Mouse (Mus musculus) forebrain, embryonic 14.5 days (tissue): ENCODE measurements around the gene Wwc1. TPM values are rescaled to one million over a fixed set of nuclear protein-coding genes. Genes with fewer than 3 reads are reported as not detected.
"Not testable (repeated sequence)": the region's sequence is repeated elsewhere in the genome, so short reads cannot be mapped to it uniquely, and the experiment has no call there.

Experiments
- ATAC-seq: fragments of 200-750 bp; cut with Nextera tagmentation; 2 replicates; pipeline ENCODE4 v1.8.0; 2017; ENCODE audit warnings: mild to moderate bottlenecking, moderate library complexity
- DNase-seq: peaks from one replicate; pipeline ENCODE4 v3.0.0-alpha.2; 2015; ENCODE audit warnings: low spot score
- H3K27ac ChIP-seq: fragments of 300-500 bp; sonication (generic); 2 replicates; pipeline ENCODE4 v1.5.1; 2014; ENCODE audit warnings: low read depth, mild to moderate bottlenecking, control low read depth, low read length, moderate library complexity
- H3K27me3 ChIP-seq: fragments of 300-500 bp; sonication (generic); replicated peaks from 2 replicates; pipeline ENCODE4 v1.6.1; 2014; ENCODE audit warnings: low read length, control low read depth, mixed read lengths; ENCODE audit not compliant: control insufficient read depth, insufficient read depth
- H3K36me3 ChIP-seq: fragments of 300-500 bp; sonication (generic); 2 replicates; pipeline ENCODE4 v1.6.1; 2014; ENCODE audit warnings: low read length, control low read depth; ENCODE audit not compliant: control insufficient read depth, insufficient read depth
- H3K4me1 ChIP-seq: fragments of 300-500 bp; sonication (generic); 2 replicates; pipeline ENCODE4 v1.6.1; 2014; ENCODE audit warnings: antibody characterized with exemption, low read length, control low read depth; ENCODE audit not compliant: control insufficient read depth, insufficient read depth
- H3K4me2 ChIP-seq: fragments of 300-500 bp; sonication (generic); 2 replicates; pipeline ENCODE4 v1.6.1; 2014; ENCODE audit warnings: mild to moderate bottlenecking, control low read depth, low read length
- H3K4me3 ChIP-seq: fragments of 300-500 bp; sonication (generic); 2 replicates; pipeline ENCODE4 v1.5.1; 2014; ENCODE audit warnings: low read depth, low read length, control low read depth
- H3K9ac ChIP-seq: fragments of 300-500 bp; sonication (generic); 2 replicates; pipeline ENCODE4 v1.6.1; 2014; ENCODE audit warnings: mild to moderate bottlenecking, low read length, control low read depth, moderate library complexity
- H3K9me3 ChIP-seq: fragments of 300-500 bp; sonication (generic); replicated peaks from 2 replicates; pipeline ENCODE4 v1.6.1; 2016; ENCODE audit warnings: low read length, control low read depth, mixed read lengths; ENCODE audit not compliant: control insufficient read depth
- WGBS: fragments of 180-500 bp; shearing (Covaris S2); extraction: QIAGEN DNeasy Blood & Tissue Kit; methylation state at CpG from one replicate; pipeline ENCODE4 v1.1.7; 2014; 5-methylcytosine and 5-hydroxymethylcytosine counted together
- polyA plus RNA-seq: library from polyadenylated mRNA; unstranded; fragments of >200 nt; fragmentation: Nextera tagmentation; extraction: Ambion mirVana; gene quantifications from 2 replicates; pipeline ENCODE4 v1.2.1, GENCODE M21; 2014

Gene Wwc1
- polyA plus RNA-seq, 1 experiment from 2014 or later: 10.4 TPM

- Histone ChIP-seq H3K36me3 (peaks cover 31% of the 10 kb centered on the region), H3K27ac (no peak overlapping the region), H3K9ac (no peak overlapping the region), H3K4me2 (no peak overlapping the region), H3K4me3 (no peak overlapping the region), H3K9me3 (no peaks in the 10 kb centered on the region), H3K27me3 (no peaks in the 10 kb centered on the region), H3K4me1 (no peaks in the 10 kb centered on the region)
- 91% methylated on average over 9 of the region's 9 CpGs for WGBS
- ATAC-seq (no peak), DNase-seq (no peak)
Observed at GRCm38 (mm10) chr11:35844299-35844698, 136.0 kb downstream of the Wwc1 start.

- H3K4me3 ChIP-seq, H3K4me2 ChIP-seq, H3K9ac ChIP-seq, ATAC-seq, H3K27ac ChIP-seq, H3K27me3 ChIP-seq, H3K9me3 ChIP-seq, DNase-seq, H3K4me1 ChIP-seq: not testable (repeated sequence)
- WGBS: 85% methylated on average over 4 of the region's 4 CpGs
- peaks cover 33% of the 10 kb centered on the region for H3K36me3 ChIP-seq
Observed at GRCm38 (mm10) chr11:35842560-35842959, 137.8 kb downstream of the Wwc1 start.

- H3K9ac ChIP-seq: no peak overlapping the region
- 0 out of 2 replicates have a peak, but pooled peaks cover 5% of the 10 kb centered on the region for H3K4me1 ChIP-seq
- H3K4me2 ChIP-seq: no peak overlapping the region
- DNase-seq: no peak
- no peaks in the 10 kb centered on the region for H3K27me3 ChIP-seq
- WGBS: 87% methylated on average over 21 of the region's 21 CpGs
- no peak overlapping the region for H3K4me3 ChIP-seq
- no peak for ATAC-seq
- H3K27ac ChIP-seq: no peak overlapping the region
- H3K36me3 ChIP-seq: peaks cover 33% of the 10 kb centered on the region
- no peaks in the 10 kb centered on the region for H3K9me3 ChIP-seq
Observed at GRCm38 (mm10) chr11:35841738-35842325, 138.5 kb downstream of the Wwc1 start.

GRCm38 (mm10) chr11:35840806-35841205 lies 139.5 kb downstream of the Wwc1 start:
- H3K4me1 ChIP-seq, H3K27ac ChIP-seq, H3K27me3 ChIP-seq, H3K9ac ChIP-seq, H3K4me3 ChIP-seq, H3K4me2 ChIP-seq, ATAC-seq, DNase-seq, H3K9me3 ChIP-seq: not testable (repeated sequence)
- 96% methylated on average over 4 of the region's 4 CpGs for WGBS
- H3K36me3 ChIP-seq: peaks cover 33% of the 10 kb centered on the region

GRCm38 (mm10) chr11:35840282-35840681 lies 140.0 kb downstream of the Wwc1 start:
- Histone ChIP-seq H3K4me3 (no peak overlapping the region), H3K4me2 (no peak overlapping the region), H3K27me3 (no peaks in the 10 kb centered on the region), H3K9ac (no peak overlapping the region), H3K4me1 (0 out of 2 replicates have a peak, but pooled peaks cover 5% of the 10 kb centered on the region), H3K27ac (no peak overlapping the region), H3K9me3 (no peaks in the 10 kb centered on the region), H3K36me3 (peaks cover 33% of the 10 kb centered on the region)
- ATAC-seq (no peak), DNase-seq (no peak)
- 85% methylated on average over 7 of the region's 7 CpGs for WGBS

GRCm38 (mm10) chr11:35838345-35839338 lies 141.7 kb downstream of the Wwc1 start:
- no peak overlapping the region for H3K27ac ChIP-seq
- peaks cover 8% of the 10 kb centered on the region; the same call in 1 of the 2 replicates for H3K4me1 ChIP-seq
- ATAC-seq (peak; percentile 74), DNase-seq (peak; percentile 86)
- peaks cover 29% of the 10 kb centered on the region for H3K36me3 ChIP-seq
- peak overlapping the region; percentile 53 for H3K4me2 ChIP-seq
- 32% methylated on average over 28 of the region's 28 CpGs for WGBS
- no peaks in the 10 kb centered on the region for H3K9me3 ChIP-seq
- H3K4me3 ChIP-seq: peak overlapping the region; percentile 13
- H3K9ac ChIP-seq: peak overlapping the region; percentile 37; the same call in 1 of the 2 replicates
- H3K27me3 ChIP-seq: no peaks in the 10 kb centered on the region

GRCm38 (mm10) chr11:35837156-35838126 lies 142.9 kb downstream of the Wwc1 start:
- Histone ChIP-seq H3K9me3 (no peaks in the 10 kb centered on the region), H3K4me2 (no peak overlapping the region), H3K9ac (no peak overlapping the region), H3K27me3 (no peaks in the 10 kb centered on the region), H3K4me1 (peaks cover 14% of the 10 kb centered on the region; the same call in 1 of the 2 replicates), H3K4me3 (no peak overlapping the region), H3K36me3 (peaks cover 28% of the 10 kb centered on the region), H3K27ac (no peak overlapping the region)
- WGBS: 90% methylated on average over 5 of the region's 5 CpGs
- no peak for DNase-seq
- ATAC-seq: no peak

- H3K27ac ChIP-seq: 0 out of 2 replicates have a peak within 1 kb of the TSS, but pooled peaks have one; percentile 14
- WGBS: 1% methylated on average over 45 of the region's 46 CpGs
- H3K9ac ChIP-seq: peak within 1 kb of the TSS; percentile 83
- peak; percentile 95 for DNase-seq
- H3K4me3 ChIP-seq: peak within 1 kb of the TSS; percentile 89
- H3K4me1 ChIP-seq: peaks cover 14% of the 10 kb centered on the region; the same call in 1 of the 2 replicates
- no peaks in the 10 kb centered on the region for H3K9me3 ChIP-seq
- peak; percentile 83 for ATAC-seq
- H3K36me3 ChIP-seq: peaks cover 29% of the 10 kb centered on the region
- H3K4me2 ChIP-seq: peak within 1 kb of the TSS; percentile 80
- no peaks in the 10 kb centered on the region for H3K27me3 ChIP-seq
Observed at GRCm38 (mm10) chr11:35834022-35834760, 146.1 kb downstream of the Wwc1 start, which contains the start of gene Rars. TSS of gene Rars (minus strand) at chr11:35834506.
